Mouse (Mus musculus) MEL (cell line): ENCODE results near the gene 4921501E09Rik. TPM values are rescaled to one million over a fixed set of nuclear protein-coding genes. Genes with fewer than 3 reads are reported as not detected.

Experiments used
- DNase-seq: peaks from one replicate; pipeline ENCODE4 v3.0.0; 2011; ENCODE audit warnings: low read depth, low spot score
- H3K27ac ChIP-seq: 2 replicates; pipeline ENCODE4 v1.5.1; 2012; ENCODE audit warnings: low read depth, mild to moderate bottlenecking, control low read depth, low read length, moderate library complexity; ENCODE audit not compliant: control insufficient read depth
- H3K27me3 ChIP-seq, 2 experiments: fragments of 150-350 bp in 1 of 2; sonication (generic) in 1 of 2; 2 replicates each; pipeline ENCODE4 v1.6.1; 2012; ENCODE audit warnings: low read length in 2 of 2, mild to moderate bottlenecking in 2 of 2, improper control_type of control experiment in 1 of 2, moderate library complexity in 1 of 2; ENCODE audit not compliant: insufficient read depth in 2 of 2, control insufficient read depth in 1 of 2
- H3K36me3 ChIP-seq, 2 experiments: 2 replicates each; pipeline ENCODE4 v1.6.1; 2012 to 2014; ENCODE audit warnings: low read length in 2 of 2, improper control_type of control experiment in 1 of 2, inconsistent platforms in 1 of 2, mild to moderate bottlenecking in 1 of 2; ENCODE audit not compliant: insufficient read depth in 2 of 2, control insufficient read depth in 1 of 2
- H3K4me1 ChIP-seq, 2 experiments: fragments of 150-350 bp in 1 of 2; sonication (generic) in 1 of 2; 2 replicates each; pipeline ENCODE4 v1.6.1; 2012; ENCODE audit warnings: low read length in 2 of 2, improper control_type of control experiment in 1 of 2, mild to moderate bottlenecking in 1 of 2; ENCODE audit not compliant: insufficient read depth in 2 of 2, control insufficient read depth in 1 of 2
- H3K4me3 ChIP-seq, 2 experiments: fragments of 150-350 bp in 1 of 2; sonication (generic) in 1 of 2; 2 replicates each; pipeline ENCODE4 v1.5.1; 2012; ENCODE audit warnings: low read depth in 2 of 2, low read length in 2 of 2, mild to moderate bottlenecking in 2 of 2, moderate library complexity in 2 of 2, control low read depth in 1 of 2, improper control_type of control experiment in 1 of 2; ENCODE audit not compliant: control insufficient read depth in 1 of 2, insufficient read depth in 1 of 2
- H3K79me2 ChIP-seq: 2 replicates; pipeline ENCODE4 v1.6.1; 2012; ENCODE audit warnings: mild to moderate bottlenecking, low read length, moderate library complexity; ENCODE audit not compliant: control insufficient read depth, poor library complexity, insufficient read depth
- H3K9ac ChIP-seq: 2 replicates; pipeline ENCODE4 v1.6.1; 2012; ENCODE audit warnings: low read depth, mild to moderate bottlenecking, control low read depth, low read length, moderate library complexity; ENCODE audit not compliant: control insufficient read depth, poor library complexity, severe bottlenecking
- H3K9me3 ChIP-seq: fragments of 150-350 bp; sonication (generic); replicated peaks from 2 replicates; pipeline ENCODE4 v1.6.1; 2012; ENCODE audit warnings: mild to moderate bottlenecking, low read length, improper control_type of control experiment, moderate library complexity; ENCODE audit not compliant: insufficient read depth
- BHLHE40 ChIP-seq: IDR thresholded peaks from 2 replicates; pipeline ENCODE4 v1.6.1; 2012; ENCODE audit warnings: low read depth, mild to moderate bottlenecking, inconsistent platforms, low read length, improper control_type of control experiment, borderline replicate concordance
- ELF1 ChIP-seq: IDR thresholded peaks from 2 replicates; pipeline ENCODE4 v1.6.1; 2014; ENCODE audit warnings: low read depth, mild to moderate bottlenecking, inconsistent platforms, low read length, improper control_type of control experiment, moderate library complexity
- EP300 ChIP-seq, 2 experiments: IDR thresholded peaks; 2 replicates each; pipeline ENCODE4 v1.6.1; 2011; ENCODE audit warnings: improper control_type of control experiment in 2 of 2, low read length in 2 of 2, low read depth in 1 of 2, mild to moderate bottlenecking in 1 of 2
- ETS1 ChIP-seq: IDR thresholded peaks from 2 replicates; pipeline ENCODE4 v1.6.1; 2012; ENCODE audit warnings: low read depth, mild to moderate bottlenecking, inconsistent platforms, low read length, improper control_type of control experiment, moderate library complexity
- HCFC1 ChIP-seq: IDR thresholded peaks from 2 replicates; pipeline ENCODE4 v1.6.1; 2012; ENCODE audit warnings: low read depth, mild to moderate bottlenecking, inconsistent platforms, low read length, improper control_type of control experiment, moderate library complexity
- MYB ChIP-seq: IDR thresholded peaks from 2 replicates; pipeline ENCODE4 v1.6.1; 2011; ENCODE audit warnings: mild to moderate bottlenecking, low read depth, low read length, improper control_type of control experiment
- MYC ChIP-seq: IDR thresholded peaks from 2 replicates; pipeline ENCODE4 v1.6.1; 2011; ENCODE audit warnings: low read depth, mild to moderate bottlenecking, low read length, improper control_type of control experiment, moderate library complexity
- NELFE ChIP-seq: IDR thresholded peaks from 2 replicates; pipeline ENCODE4 v1.6.1; 2011; ENCODE audit warnings: low read depth, low read length, improper control_type of control experiment
- POLR2A ChIP-seq, 2 experiments: IDR thresholded peaks; 2 replicates each; pipeline ENCODE4 v1.6.1; 2011 to 2012; ENCODE audit warnings: low read length in 2 of 2, mild to moderate bottlenecking in 2 of 2, control low read depth in 1 of 2, improper control_type of control experiment in 1 of 2, low read depth in 1 of 2, moderate library complexity in 1 of 2; ENCODE audit not compliant: control insufficient read depth in 1 of 2, insufficient read depth in 1 of 2, poor library complexity in 1 of 2
- RAD21 ChIP-seq: IDR thresholded peaks from 2 replicates; pipeline ENCODE4 v1.6.1; 2011; ENCODE audit warnings: mild to moderate bottlenecking, low read depth, low read length, improper control_type of control experiment
- SIN3A ChIP-seq: IDR thresholded peaks from 2 replicates; pipeline ENCODE4 v1.6.1; 2012; ENCODE audit warnings: low read length, improper control_type of control experiment, inconsistent platforms
- USF2 ChIP-seq, 2 experiments: IDR thresholded peaks; 2 replicates each; pipeline ENCODE4 v1.6.1; 2011 to 2012; ENCODE audit warnings: improper control_type of control experiment in 2 of 2, low read length in 2 of 2, borderline replicate concordance in 1 of 2, inconsistent platforms in 1 of 2, low read depth in 1 of 2, mild to moderate bottlenecking in 1 of 2; ENCODE audit not compliant: insufficient read depth in 1 of 2
- ZNF384 ChIP-seq: IDR thresholded peaks from 2 replicates; pipeline ENCODE4 v1.6.1; 2012; ENCODE audit warnings: low read depth, mild to moderate bottlenecking, inconsistent platforms, low read length, improper control_type of control experiment
- polyA plus RNA-seq, 2 experiments: library from polyadenylated mRNA; stranded (reverse) in 1 of 2; unstranded in 1 of 2; fragments of >175 nt in 1 of 2; fragments of >200 nt in 1 of 2; gene quantifications; 2 replicates each; pipeline versions ENCODE4 v1.2.1 to v1.2.4; 2012; ENCODE audit warnings: low replicate concordance in 2 of 2, low read depth in 1 of 2; ENCODE audit not compliant: insufficient read length in 2 of 2, insufficient read depth in 1 of 2, missing spikeins in 1 of 2
- total RNA-seq: library from RNA; depleted of rRNA; stranded (reverse); fragments of 300-350 nt; gene quantifications from 2 replicates; pipeline ENCODE4 v1.2.3, GENCODE M21; 2012

Gene 4921501E09Rik
- total and polyA plus RNA-seq, 3 experiments = not detected

GRCm38 (mm10) chr17:33092391-33093193 lies 24.7 kb upstream of the 4921501E09Rik start:
- H3K9me3 ChIP-seq = no peaks in the 10 kb centered on the region
- peaks cover 0 to 2% of the 10 kb centered on the region in 2 experiments; a peak in 1 of 4 replicates for H3K36me3 ChIP-seq
- no peak overlapping the region; the same call in 1 of the 2 replicates for H3K27ac ChIP-seq
- no peaks in the 10 kb centered on the region; a peak in 1 of 4 replicates for H3K4me1 ChIP-seq
- peak; percentile 74 for DNase-seq
- no peaks in the 10 kb centered on the region; the same call in 1 of the 2 replicates for H3K79me2 ChIP-seq
- peak overlapping the region; percentile 77 for H3K9ac ChIP-seq
- TF ChIP-seq HCFC1 (peak; percentile 85), RAD21 (no peak), POLR2A (IDR thresholded peaks at IDR 0.05; ENCODE audit: control insufficient read depth in 1 of 2, insufficient read depth in 1 of 2, low read depth in 1 of 2, low read length in 2 of 2, poor library complexity in 1 of 2) (peak; percentile 17 to 21; a peak in 1 of 4 replicates), SIN3A (peak; percentile 35; the same call in 1 of the 2 replicates), ETS1 (no peak)
- H3K27me3 ChIP-seq = no peaks in the 10 kb centered on the region
- H3K4me3 ChIP-seq = peak overlapping the region; percentile 61 to 87

GRCm38 (mm10) chr17:33091630-33092029 lies 23.8 kb upstream of the 4921501E09Rik start:
- no peak for DNase-seq
- no peaks in the 10 kb centered on the region; a peak in 1 of 4 replicates for H3K4me1 ChIP-seq
- peaks cover 0 to 2% of the 10 kb centered on the region in 2 experiments; a peak in 1 of 4 replicates for H3K36me3 ChIP-seq
- TF ChIP-seq BHLHE40 (no peak), MYB (no peak), ZNF384 (no peak), EP300 (IDR thresholded peaks at IDR 0.05; ENCODE audit: low read depth in 1 of 2, low read length in 2 of 2) (no peak), MYC (no peak), USF2 (IDR thresholded peaks at IDR 0.05; ENCODE audit: borderline replicate concordance in 1 of 2, insufficient read depth in 1 of 2, low read depth in 1 of 2, low read length in 2 of 2) (no peak), ELF1 (no peak), NELFE (no peak)
- no peak overlapping the region for H3K27ac ChIP-seq
- H3K79me2 ChIP-seq = no peaks in the 10 kb centered on the region; the same call in 1 of the 2 replicates
- H3K4me3 ChIP-seq = no peak overlapping the region
- no peaks in the 10 kb centered on the region for H3K27me3 ChIP-seq
- H3K9me3 ChIP-seq = no peaks in the 10 kb centered on the region
- H3K9ac ChIP-seq = no peak overlapping the region
